Mouse (Mus musculus): Measurements from ENCODE around the gene Zfp322a.

The Zfp322a gene

GRCm38 (mm10) chr13:23361536-23361935, 7.5 kb downstream of the Zfp322a start:
- in situ Hi-C loops (cut with MboI, MseI): loop anchor here (5.0 to 25.0 kb wide), 2 partner anchors 49 to 1849 kb away; partner anchors contain the start of gene Gm11273 (in 1 of the 2)

DNA sequence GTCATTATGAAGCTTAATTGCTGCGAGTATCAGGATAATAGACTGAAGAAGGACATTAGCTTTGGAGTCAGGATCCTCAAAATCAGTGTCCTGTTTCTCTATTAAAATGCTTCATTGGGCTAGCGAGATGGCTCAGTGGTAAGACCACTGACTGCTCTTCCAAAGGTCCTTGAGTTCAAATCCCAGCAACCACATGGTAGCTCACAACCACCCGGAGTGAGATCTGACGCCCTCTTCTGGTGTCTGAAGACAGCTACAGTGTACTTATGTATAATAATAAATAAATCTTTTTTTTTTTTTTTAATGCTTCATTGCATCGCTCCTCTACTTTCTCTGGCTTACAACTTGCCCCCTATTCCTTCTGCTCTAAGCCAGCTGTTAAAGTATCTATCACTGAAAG, 14.5 kb downstream of the Zfp322a start:
- in situ Hi-C loops (cut with MboI, MseI): loop anchor here in 1 of 2 experiments (25.0 kb wide), 1 partner anchor 1842 kb away; the partner anchor contains the start of gene Gm11273

DNA sequence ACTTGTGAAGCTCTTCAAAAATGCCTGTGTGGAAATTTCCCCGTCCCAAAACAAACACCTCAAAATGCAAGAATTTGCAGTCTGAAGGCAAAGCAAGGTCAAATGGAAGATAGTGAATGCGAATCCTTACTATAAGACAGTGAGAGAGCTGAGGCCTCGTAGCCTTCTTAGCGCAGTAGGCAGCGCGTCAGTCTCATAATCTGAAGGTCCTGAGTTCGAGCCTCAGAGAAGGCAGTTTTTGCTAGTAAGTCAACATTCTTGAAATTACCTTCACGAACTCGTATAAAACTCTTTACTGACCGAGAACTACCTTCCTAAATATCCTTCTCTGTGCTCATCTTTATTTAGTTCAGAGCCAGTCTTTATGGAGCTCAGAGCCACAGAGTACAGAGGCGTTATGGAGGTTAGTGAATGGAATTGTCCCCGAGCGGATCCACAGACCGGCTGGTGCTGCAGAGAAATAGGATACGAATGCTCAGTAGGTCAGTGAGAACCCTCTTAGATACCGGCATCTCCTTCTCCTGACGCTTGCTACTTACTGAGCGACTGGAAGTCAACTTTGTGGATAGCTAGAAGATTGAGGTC, 51.6 kb downstream of the Zfp322a start:
- in situ Hi-C loops (cut with MboI, MseI): loop anchor here in 1 of 2 experiments (5.0 to 25.0 kb wide), 2 partner anchors 40 to 1430 kb away; no protein-coding TSS in a partner anchor

- in situ Hi-C loops (cut with MboI, MseI): loop anchor here (5.0 to 25.0 kb wide), 3 partner anchors 49 to 1426 kb away; partner anchors contain the start of gene Hist1h4b (in 1 of the 2)
These were observed 55.9 kb downstream of the Zfp322a start for GRCm38 (mm10) chr13:23312909-23313669.

DNA sequence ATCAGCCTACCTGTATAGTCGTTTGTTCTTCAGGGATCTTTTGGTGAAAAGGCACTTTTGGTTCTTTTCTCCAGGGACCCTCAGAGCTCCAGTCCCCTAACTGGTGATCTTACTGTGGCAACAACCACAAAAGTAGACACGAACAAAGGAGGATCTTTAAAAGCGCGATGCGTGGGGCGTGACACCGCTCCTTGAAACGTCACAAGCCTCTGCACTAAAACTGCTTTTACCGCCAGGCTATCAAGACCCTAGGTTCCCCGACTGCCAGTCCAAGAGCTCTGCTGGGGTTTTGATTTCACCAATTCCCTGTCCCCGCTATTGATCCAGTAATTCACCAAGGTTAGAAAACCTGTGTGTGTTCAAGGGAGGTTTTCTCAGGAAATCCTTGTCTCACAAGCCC, 59.0 kb downstream of the Zfp322a start:
- in situ Hi-C loops (cut with MboI, MseI): loop anchor here (5.0 to 25.0 kb wide), 3 partner anchors 52 to 1423 kb away; partner anchors contain the start of gene Hist1h4b (in 1 of the 2)

DNA sequence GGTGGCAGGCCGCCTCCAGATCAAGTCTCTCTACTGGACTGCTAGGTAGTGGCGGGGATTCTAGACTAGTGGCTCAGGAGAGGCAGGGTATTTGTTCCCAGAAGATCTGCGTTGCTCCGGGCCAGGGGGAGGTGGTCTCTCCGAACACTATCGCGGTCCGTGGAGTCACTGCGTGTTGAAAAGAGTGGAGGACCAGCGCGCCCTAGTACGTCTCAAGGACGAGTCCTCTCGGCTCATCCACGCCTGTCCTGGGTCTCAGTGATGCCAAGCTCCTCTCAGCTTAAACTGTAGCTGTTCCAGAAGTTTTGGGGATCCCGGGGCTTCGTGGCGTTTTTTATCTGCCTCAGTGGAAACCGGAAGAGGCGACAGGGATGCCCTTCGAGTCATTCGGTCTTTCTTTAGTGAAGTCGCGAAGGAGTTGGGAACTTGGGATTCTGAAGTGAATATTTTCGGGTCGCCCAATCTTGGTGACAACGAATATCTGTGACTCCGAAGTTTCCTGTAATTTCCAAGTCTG, 59.5 kb downstream of the Zfp322a start:
- in situ Hi-C loops (cut with MboI, MseI): loop anchor here (5.0 to 25.0 kb wide), 6 partner anchors 53 to 1422 kb away; partner anchors contain the start of gene Hist1h4b (in 1 of the 2)

DNA sequence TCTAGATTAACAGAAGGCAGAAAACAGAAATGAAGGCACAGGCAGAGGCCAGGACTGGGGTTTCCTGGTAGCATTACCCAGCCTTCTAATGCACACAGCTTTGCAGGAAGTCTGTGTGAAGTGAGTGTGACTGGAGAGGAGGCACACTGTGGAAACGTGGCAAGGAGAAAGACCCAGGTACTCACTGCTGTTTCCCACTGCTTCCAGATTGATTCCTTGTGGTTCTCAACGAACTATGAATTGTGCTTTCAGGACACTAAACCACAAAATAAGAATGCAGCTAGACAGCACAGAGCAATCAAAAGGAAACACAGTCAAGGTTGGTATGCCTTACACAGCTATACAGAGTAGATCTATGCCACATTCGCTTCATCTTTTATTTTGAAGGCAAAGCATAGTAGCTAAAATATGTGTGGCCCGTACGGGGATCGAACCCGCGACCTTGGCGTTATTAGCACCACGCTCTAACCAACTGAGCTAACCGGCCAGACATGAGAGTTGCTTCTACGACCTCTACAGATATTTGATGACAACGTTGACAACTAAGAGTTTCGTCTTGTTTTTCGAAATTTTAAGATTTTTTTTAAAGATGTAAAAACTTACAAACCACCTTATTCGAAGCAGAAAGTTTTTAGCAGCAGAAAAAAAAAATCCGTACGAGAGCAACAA, 60.2 kb downstream of the Zfp322a start:
- in situ Hi-C loops (cut with MboI, MseI): loop anchor here (5.0 to 25.0 kb wide), 4 partner anchors 94 to 1421 kb away; no protein-coding TSS in a partner anchor

DNA sequence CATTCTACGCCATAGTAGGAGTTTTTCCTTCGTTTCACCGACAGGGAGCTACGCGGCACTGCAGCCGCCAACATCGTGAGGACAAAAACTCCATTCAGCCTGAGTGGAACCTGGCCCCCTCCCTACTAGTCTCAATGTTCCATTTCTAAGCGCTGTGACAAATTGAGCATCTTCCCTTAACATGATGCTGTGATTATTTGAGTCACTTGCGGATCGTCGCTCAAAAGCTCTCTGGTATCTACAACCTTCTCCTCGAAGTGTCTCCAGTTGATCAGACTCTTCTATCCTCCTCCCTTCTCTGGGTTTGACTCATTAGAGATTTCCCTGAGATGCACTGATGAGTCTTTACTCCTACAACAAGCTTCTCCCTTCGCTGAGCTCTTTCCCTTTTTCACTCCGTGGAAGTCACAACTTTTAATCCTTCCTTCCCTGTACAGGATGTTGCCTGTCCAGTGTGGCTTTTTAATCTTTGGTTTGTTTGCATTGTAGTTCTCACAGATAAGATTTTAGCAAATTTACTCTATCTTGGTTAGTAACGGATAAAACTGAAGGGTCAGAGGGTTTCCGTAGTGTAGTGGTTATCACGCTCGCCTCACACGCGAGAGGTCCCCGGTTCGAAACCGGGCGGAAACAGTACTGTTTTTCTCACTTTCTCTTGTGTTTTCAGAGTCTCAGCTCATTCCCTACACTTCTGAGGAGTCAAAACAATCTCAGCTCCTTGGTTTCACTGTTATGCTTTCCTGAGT, 61.8 kb downstream of the Zfp322a start:
- in situ Hi-C loops (cut with MboI, MseI): loop anchor here (5.0 to 25.0 kb wide), 4 partner anchors 95 to 1420 kb away; no protein-coding TSS in a partner anchor

DNA sequence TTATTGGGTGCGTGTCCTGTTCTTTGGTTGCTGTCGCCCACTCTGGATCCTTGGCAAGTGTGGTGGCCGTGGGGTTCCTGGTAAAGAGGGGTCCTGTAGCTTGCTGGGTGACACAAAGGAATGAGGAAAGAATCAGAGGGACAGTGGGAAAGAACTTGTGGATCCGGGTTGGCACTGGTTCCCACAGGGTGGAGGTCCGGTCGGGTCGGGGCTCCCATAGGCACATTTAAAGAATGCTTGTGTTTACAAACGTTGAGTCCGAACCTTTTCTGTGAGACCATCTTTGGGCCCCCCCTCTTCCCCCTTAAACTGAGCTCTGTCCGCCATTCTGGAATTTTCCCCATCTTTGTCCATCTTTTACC, 62.3 kb downstream of the Zfp322a start:
- in situ Hi-C loops (cut with MboI, MseI): loop anchor here (5.0 to 25.0 kb wide), 4 partner anchors 96 to 1419 kb away; no protein-coding TSS in a partner anchor

Measured in T-helper 17 cell (primary cell).